Mouse (Mus musculus) stomach, postnatal 0 days (tissue): Measurements from ENCODE around the gene Ccdc63.

ENCODE experiments used
- CTCF ChIP-seq: IDR thresholded peaks from 2 replicates; pipeline ENCODE4 v1.5.1; 2016; ENCODE audit warnings: antibody characterized with exemption, low read depth, mild to moderate bottlenecking, moderate library complexity
- EP300 ChIP-seq: optimal IDR thresholded peaks from 2 replicates; pipeline ENCODE3; 2016; ENCODE audit warnings: antibody characterized with exemption

GRCm38 (mm10) chr5:122145381-122146055, 4.9 kb upstream of the Ccdc63 start:
- TF ChIP-seq CTCF (peak; percentile 7; the same call in 1 of the 2 replicates), EP300 (no peak)
